Mouse (Mus musculus) ES-Bruce4 (cell line): ENCODE data around the gene Slc5a1. TPM values are rescaled to one million over a fixed set of nuclear protein-coding genes. Genes with fewer than 3 reads are reported as not detected.

Experiments used
- H3K27ac ChIP-seq: 2 replicates; pipeline ENCODE4 v1.5.1; 2012; ENCODE audit warnings: low read length, inconsistent platforms; ENCODE audit not compliant: insufficient read depth
- H3K27me3 ChIP-seq: 2 replicates; pipeline ENCODE4 v1.6.1; 2012; ENCODE audit warnings: mild to moderate bottlenecking, low read length, inconsistent platforms; ENCODE audit not compliant: control insufficient read depth, poor library complexity, insufficient read depth, severe bottlenecking
- H3K36me3 ChIP-seq: 2 replicates; pipeline ENCODE4 v1.6.1; 2012; ENCODE audit warnings: inconsistent platforms, mild to moderate bottlenecking, low read length, moderate library complexity; ENCODE audit not compliant: control insufficient read depth, poor library complexity, insufficient read depth, severe bottlenecking
- H3K4me1 ChIP-seq: one replicate; pipeline ENCODE4 v1.8.1; 2011; ENCODE audit warnings: low read length; ENCODE audit not compliant: control insufficient read depth, insufficient read depth
- H3K4me3 ChIP-seq: 2 replicates; pipeline ENCODE4 v1.5.1; 2011; ENCODE audit warnings: low read depth, mild to moderate bottlenecking, low read length
- H3K9ac ChIP-seq: 2 replicates; pipeline ENCODE4 v1.6.1; 2012; ENCODE audit warnings: low read depth, mild to moderate bottlenecking, inconsistent platforms; ENCODE audit not compliant: poor library complexity, severe bottlenecking
- H3K9me3 ChIP-seq: replicated peaks from 2 replicates; pipeline ENCODE4 v1.6.1; 2012; ENCODE audit warnings: mild to moderate bottlenecking, low read length, inconsistent platforms; ENCODE audit not compliant: control insufficient read depth, poor library complexity, insufficient read depth, severe bottlenecking
- CTCF ChIP-seq: IDR thresholded peaks from one replicate; pipeline ENCODE4 v1.8.1; 2011; ENCODE audit warnings: low read depth, low read length
- EP300 ChIP-seq: IDR thresholded peaks from 2 replicates; pipeline ENCODE4 v1.6.1; 2011; ENCODE audit warnings: low read depth, low read length; ENCODE audit not compliant: insufficient read depth
- POLR2A ChIP-seq: IDR thresholded peaks from one replicate; pipeline ENCODE4 v1.8.1; 2011; ENCODE audit warnings: low read length; ENCODE audit not compliant: insufficient read depth
- polyA plus RNA-seq: library from polyadenylated mRNA; stranded (reverse); fragments of >200 nt; gene quantifications from 2 replicates; pipeline ENCODE4 v1.2.4, GENCODE M21; 2011; ENCODE audit warnings: low read depth; ENCODE audit not compliant: missing spikeins, insufficient read depth, insufficient read length

Gene Slc5a1
- polyA plus RNA-seq, 1 experiment: 0.78 TPM

GRCm38 (mm10) chr5:33142790-33143455, 38.9 kb downstream of the Slc5a1 start:
- H3K27ac ChIP-seq: no peak overlapping the region
- H3K36me3 ChIP-seq: no peaks in the 10 kb centered on the region
- no peaks in the 10 kb centered on the region for H3K27me3 ChIP-seq
- H3K4me3 ChIP-seq: no peak overlapping the region
- TF ChIP-seq EP300 (no peak), CTCF (peak; percentile 13), POLR2A (no peak)
- no peaks in the 10 kb centered on the region for H3K4me1 ChIP-seq
- H3K9ac ChIP-seq: no peak overlapping the region
- no peaks in the 10 kb centered on the region for H3K9me3 ChIP-seq

- Histone ChIP-seq H3K36me3 (no peaks in the 10 kb centered on the region), H3K4me3 (no peak overlapping the region), H3K9ac (no peak overlapping the region), H3K27me3 (no peaks in the 10 kb centered on the region), H3K4me1 (no peaks in the 10 kb centered on the region), H3K27ac (no peak overlapping the region), H3K9me3 (no peaks in the 10 kb centered on the region)
- peak; percentile 62 for TF ChIP-seq CTCF
- TF ChIP-seq POLR2A: no peak
- TF ChIP-seq EP300: no peak
Observed at GRCm38 (mm10) chr5:33144025-33144424, 40.0 kb downstream of the Slc5a1 start.

- H3K4me3 ChIP-seq: no peak overlapping the region
Observed at GRCm38 (mm10) chr5:33146837-33147236, 42.8 kb downstream of the Slc5a1 start.

GRCm38 (mm10) chr5:33147691-33148090, 43.7 kb downstream of the Slc5a1 start:
- TF ChIP-seq CTCF (no peak), POLR2A (no peak), EP300 (no peak)
- Histone ChIP-seq H3K36me3 (no peaks in the 10 kb centered on the region), H3K4me3 (no peak overlapping the region), H3K9me3 (no peaks in the 10 kb centered on the region), H3K27me3 (no peaks in the 10 kb centered on the region), H3K4me1 (no peaks in the 10 kb centered on the region), H3K9ac (no peak overlapping the region), H3K27ac (no peak overlapping the region)

More at GRCm38 (mm10) chr5:33146837-33147236, 42.8 kb downstream of the Slc5a1 start:
- Histone ChIP-seq H3K36me3 (no peaks in the 10 kb centered on the region), H3K27ac (no peak overlapping the region), H3K27me3 (no peaks in the 10 kb centered on the region), H3K4me1 (no peaks in the 10 kb centered on the region), H3K9ac (no peak overlapping the region), H3K9me3 (no peaks in the 10 kb centered on the region)
- TF ChIP-seq EP300 (no peak), POLR2A (no peak), CTCF (no peak)

- TF ChIP-seq CTCF (no peak), POLR2A (no peak), EP300 (no peak)
- Histone ChIP-seq H3K36me3 (no peaks in the 10 kb centered on the region), H3K27me3 (no peaks in the 10 kb centered on the region), H3K9ac (no peak overlapping the region), H3K4me1 (no peaks in the 10 kb centered on the region), H3K4me3 (no peak overlapping the region), H3K27ac (no peak overlapping the region), H3K9me3 (no peaks in the 10 kb centered on the region)
Observed at GRCm38 (mm10) chr5:33193567-33193966, 89.5 kb downstream of the Slc5a1 start.

GRCm38 (mm10) chr5:33195246-33195852, 91.3 kb downstream of the Slc5a1 start:
- Histone ChIP-seq H3K27ac (no peak overlapping the region), H3K9ac (no peak overlapping the region), H3K9me3 (no peaks in the 10 kb centered on the region), H3K36me3 (no peaks in the 10 kb centered on the region), H3K27me3 (no peaks in the 10 kb centered on the region), H3K4me3 (no peak overlapping the region), H3K4me1 (no peaks in the 10 kb centered on the region)
- no peak for TF ChIP-seq POLR2A
